Mouse (Mus musculus) left cerebral cortex, adult 11 months (tissue): ENCODE measurements around the gene Prpf8.
A peak's percentile ranks its signal among the peaks of the same experiment; 100 is the strongest.
"Not testable (repeated sequence)": the region's sequence is repeated elsewhere in the genome, so short reads cannot be mapped to it uniquely, and the experiment has no call there.

Experiments
- DNase-seq: peaks from one replicate; pipeline ENCODE4 v3.0.0; 2022; ENCODE audit warnings: low spot score

Prpf8 gene

DNA sequence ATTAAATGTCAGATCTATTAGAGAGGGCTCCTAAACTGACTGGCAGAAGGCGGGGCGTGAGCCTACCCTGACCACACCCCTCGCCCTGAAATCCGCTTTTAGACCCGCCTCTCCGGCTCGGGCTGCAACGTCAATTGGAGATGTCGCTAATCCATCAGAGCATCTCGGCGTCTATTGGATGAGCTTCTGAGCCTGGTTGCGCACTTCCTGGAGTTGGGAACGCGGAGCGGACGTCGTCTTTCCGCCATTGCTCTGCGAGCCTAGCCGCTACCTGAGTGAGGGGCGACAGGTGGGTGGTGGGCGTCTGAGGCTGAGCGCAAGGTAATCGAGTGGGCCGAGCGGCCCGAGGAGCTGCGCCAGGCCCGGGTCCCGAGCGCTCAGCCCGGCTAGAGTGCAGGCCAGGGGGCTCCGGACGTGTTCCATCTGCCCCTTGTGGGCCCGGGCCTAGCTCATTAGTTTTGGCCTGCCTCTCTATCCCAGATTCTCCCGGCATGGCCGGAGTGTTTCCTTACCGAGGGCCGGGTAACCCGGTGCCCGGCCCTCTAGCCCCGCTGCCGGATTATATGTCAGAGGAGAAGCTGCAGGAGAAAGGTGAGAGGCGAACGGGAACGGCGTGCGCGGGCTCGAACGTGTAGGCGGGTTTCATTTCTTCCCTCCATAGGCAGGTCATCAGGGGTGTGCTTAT, at the start of gene Prpf8:
Prpf8 (plus strand) TSS at position 216 of the 685 bp plus-strand sequence.
- DNase-seq: peak; percentile 97

DNA sequence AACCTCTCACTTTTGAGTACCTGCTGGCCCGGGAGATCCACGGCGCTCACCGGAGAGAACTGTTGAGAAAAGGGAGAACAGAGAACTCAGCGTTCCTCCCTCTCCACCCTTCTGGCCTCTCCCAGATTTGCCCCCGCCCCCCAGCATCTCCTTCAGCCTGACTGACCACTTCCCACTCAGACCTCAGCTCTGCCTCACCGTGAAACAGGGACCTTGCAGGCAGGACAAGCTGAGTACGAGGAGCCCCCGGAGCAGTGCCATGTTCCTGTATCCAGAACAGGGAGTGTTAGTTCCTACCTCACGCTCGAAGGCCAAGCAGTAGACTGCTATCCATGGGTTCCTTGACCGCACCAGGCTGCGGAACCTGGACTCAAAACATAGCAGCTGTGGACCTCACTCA, 48.4 kb upstream of the Prpf8 start:
- DNase-seq: no peak

DNA sequence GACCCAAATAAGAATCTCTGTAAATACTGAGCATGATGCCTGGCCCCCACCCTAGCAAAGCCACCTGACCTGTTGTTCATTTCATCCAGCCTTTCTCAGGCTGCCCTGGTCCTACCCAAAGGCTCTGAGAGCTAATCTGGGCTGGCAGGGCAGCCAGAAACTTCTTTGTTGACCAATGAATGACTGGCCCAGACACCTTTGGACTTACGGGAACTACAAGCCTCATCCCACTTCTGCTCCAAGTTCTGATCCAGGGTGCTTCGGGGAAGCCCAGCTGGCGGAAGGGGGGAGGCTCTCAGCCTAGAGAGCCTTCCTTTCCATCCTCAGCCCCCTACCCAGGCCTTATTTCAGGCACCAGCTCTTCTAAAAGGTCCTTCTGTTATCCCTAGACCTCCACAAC, 47.8 kb upstream of the Prpf8 start:
- DNase-seq: no peak

DNA sequence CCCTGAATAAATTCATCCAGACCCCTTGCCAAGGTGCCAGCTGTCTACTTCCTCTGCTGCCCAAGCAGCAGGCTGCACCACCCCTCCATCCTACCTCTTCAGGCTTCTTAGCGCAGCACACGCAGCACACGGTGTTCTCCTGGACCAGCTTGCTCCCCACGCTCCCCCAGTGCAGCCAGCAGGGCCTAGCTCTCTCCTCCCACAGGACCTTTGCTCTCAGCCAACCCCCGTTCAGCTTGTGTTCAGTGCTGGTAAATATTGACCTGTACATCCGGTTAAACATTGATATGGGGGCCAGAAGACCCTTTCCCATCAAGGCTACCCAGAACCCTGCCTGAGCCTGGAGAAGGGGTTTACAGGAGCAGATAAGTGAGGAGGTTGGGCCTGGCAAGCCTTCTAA, 47.3 kb upstream of the Prpf8 start, which contains the start of gene Serpinf2:
Serpinf2 (minus strand) TSS at position 229 of the 400 bp plus-strand sequence.
- DNase-seq: no peak

DNA sequence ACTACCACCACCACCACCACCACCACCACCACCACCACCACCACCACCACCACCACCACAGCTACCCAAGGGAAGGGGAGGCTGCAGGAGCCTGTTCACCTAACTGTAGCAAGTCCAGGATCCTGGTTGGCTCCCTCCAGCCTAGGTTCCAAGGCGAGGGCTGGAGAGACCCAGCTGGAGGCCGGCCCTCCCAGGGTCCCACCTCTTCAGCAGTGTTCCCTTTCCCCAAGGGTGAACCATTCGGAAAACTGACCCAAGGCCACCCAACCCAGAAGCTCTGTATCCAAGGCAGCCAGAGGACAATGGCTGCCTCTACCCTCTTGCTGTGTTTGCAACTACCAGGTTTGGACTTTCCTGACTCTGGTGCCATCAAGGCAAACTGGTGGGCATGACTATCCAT, 46.7 kb upstream of the Prpf8 start:
- DNase-seq: no peak

DNA sequence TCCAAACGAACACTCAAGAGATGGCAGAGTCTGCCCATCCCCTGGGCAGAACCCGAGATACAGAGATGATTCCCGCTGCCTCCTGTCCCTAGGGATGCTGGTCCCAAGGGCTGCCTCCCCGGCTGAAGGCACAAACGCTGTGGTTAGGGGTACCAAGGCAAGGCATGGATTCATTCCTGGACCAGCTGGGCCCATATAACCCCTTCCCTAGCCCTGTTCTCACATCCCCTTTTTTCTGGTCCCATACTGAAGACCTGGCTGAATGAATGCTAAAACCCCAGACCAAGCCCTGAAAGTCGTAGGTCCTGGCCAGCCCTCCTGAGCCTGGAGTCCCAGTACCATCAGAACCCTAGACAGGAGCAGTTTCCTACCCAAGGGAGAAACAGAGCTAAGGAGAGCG, 45.6 kb upstream of the Prpf8 start:
- DNase-seq: no peak

DNA sequence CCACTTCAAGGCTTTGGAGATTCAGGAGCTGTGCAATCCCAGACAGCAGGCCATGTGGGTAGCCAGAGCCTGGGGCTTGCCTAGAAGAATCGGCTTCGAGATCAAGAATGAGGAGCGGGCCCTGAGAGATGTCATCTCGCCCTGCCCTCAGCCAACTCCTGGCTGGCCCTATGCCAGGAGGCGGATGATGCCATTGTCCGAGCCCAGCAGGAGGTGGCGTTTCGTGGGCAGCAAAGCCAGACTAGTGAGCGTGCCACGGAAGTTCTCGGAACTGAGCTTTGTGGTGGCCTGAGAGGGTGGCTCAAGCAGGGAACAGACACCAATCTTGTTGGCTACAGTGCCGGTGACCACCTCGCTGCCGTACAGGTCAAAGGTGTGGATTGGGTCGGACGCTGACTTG, 45.0 kb upstream of the Prpf8 start:
- no peak for DNase-seq

DNA sequence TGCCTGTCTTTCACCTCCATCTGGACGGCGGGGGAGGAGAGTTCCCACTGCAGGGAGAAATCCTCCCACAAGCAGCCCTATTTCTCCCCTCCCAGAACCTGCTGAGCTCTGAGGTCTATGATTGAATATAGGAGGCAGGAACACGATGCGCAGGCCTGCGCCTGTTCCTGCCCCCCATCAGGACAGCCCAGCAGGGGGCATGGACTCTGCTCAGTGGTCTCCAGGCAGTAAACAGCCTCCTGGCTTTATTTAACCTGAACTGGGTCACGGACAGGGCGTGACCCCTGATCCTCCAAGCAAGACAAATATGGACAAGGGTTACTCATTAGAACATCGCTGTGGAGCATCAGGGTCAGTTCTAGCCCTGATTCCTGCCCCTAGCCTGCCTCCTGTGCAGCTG, 42.9 kb upstream of the Prpf8 start:
- DNase-seq: no peak

DNA sequence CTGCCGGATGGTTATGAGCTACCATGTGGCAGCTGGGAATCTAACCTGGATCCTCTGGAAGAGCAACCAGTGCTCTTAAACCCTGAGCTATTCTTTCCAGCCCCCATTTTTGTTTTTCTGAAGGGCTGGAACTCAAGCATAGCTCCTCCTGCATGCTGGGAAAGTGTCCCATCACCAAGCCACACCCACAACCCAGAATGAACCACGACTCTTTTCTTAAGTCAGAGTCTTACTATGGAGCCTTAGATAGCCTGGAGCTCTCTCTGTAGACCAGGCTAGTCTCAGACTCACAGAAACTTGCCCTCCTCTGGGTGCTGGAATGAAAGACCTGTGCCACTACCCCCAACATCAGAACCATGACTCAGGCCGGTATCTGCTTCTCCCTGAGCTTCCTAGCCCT, 38.0 kb upstream of the Prpf8 start:
- no peak for DNase-seq

DNA sequence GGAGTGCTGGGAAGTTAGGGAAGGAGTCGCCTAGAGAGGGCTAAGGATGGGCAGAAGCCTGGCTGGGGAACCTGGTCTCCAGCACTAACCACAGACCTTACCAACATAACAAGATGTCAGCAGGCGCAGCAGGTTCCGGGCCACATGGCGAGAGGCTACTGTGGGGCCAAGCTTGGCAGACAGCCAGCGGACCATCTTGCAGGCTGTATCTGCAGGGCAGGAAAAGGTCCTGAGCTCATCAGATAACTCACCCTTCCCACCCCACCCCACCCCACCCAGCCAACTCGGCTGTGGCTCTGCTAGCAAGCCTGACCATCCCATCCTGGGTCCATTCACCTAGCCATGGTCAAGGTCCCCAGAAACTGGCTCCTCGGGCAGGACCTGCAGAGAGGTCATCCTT, 36.9 kb upstream of the Prpf8 start:
- DNase-seq: no peak

DNA sequence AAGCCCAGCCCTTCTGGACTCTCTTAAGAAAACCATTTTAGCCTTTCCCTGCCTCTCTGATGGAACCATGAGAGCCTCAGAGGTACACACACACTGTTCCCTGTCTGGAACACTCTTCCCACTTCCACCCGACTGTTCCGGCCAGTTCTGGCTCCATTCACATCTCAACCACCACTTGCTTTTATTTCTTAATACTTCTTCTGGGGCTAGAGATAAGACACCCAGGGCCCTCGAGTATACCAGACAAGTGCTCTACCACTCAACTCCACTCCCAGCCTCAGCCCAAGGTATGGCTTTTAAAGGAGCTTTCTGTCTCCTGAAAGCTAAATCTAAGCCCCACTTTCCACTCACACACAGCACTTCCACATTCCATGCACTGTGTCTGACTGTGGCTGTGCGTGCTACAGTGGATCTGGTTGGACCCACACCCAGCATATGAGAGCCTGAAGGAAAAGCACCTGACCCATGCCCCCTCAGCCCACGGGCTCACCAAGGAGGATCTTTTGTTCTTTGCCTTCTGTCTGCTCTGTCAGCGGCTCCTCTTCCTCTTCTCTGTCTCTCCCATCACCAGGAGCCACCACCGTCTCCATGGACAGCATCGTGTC, 36.2 kb upstream of the Prpf8 start:
- no peak for DNase-seq

DNA sequence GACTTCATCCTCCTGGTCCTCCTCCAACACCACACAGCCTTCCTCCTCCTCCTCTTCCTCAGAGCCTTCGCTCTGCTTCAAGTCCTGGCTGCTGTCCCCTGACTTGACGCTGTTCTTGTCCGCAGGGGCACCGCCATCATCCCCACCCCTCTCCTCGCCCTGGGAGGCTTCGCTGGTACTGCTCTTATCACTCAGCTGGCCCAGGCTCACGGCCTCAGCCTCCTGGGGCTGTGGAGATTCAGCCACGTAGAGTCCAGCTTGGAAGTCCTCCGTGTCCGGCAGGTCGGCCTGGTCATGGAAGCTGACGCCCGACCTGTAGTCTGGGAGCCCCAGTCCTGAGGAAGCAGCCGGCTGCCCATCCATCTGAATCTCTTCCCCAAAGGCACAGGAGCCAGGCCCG, 35.7 kb upstream of the Prpf8 start:
- no peak for DNase-seq

DNA sequence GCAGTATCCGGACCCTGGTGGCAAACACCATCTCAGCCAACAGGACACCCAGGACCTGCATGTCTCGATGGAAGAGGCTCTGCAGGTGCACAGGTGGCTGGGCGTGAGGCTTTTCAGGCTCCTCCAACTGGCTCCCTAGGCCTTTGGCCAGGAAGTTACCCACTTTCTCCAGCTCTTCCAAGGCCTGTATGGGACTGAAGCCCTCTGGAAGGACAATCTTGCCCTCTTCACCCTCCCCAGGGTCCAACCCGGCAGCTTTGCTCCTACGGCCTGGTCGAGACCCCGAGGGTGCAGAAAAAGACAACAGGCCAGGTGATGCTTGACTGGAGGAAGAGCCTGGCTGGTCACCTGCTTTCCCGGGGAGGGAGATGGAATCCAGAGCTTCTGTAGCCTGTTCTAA, 34.5 kb upstream of the Prpf8 start:
- no peak for DNase-seq

DNA sequence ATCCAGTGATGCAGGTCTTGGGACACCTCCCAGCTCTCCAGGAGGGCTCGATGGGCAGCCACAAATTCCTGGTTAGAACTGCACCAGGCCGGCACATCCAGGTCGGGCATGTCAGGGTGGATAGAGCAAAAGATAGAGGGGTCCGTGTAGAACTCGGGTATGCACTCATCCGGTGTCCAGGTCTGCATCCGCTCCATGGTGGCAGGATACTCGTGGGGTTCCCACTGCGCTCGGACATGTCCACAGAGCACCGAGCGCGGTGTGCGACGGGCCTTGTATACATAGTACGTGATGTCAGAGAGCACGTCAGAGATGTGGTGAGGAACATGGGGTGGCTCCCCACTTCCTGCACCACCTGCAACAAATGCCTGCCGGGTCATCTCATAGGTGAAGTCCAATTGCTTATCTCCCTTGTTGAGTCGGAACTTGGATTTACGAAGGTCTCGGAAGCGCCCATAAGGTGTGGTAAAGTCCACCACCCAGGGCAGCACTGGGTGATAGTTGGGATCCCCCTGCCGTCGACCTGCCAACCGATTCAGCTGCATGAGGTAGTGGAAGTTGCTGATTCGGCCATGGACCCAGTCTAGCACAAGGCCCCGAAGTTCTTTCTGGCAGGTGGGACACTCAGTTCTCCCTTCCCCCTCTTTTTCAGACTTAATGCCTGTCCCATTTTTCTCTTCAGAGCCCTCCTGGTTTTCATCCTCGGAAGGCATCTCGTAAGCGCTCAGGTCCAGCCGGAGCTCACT, 33.6 kb upstream of the Prpf8 start:
- DNase-seq: no peak

DNA sequence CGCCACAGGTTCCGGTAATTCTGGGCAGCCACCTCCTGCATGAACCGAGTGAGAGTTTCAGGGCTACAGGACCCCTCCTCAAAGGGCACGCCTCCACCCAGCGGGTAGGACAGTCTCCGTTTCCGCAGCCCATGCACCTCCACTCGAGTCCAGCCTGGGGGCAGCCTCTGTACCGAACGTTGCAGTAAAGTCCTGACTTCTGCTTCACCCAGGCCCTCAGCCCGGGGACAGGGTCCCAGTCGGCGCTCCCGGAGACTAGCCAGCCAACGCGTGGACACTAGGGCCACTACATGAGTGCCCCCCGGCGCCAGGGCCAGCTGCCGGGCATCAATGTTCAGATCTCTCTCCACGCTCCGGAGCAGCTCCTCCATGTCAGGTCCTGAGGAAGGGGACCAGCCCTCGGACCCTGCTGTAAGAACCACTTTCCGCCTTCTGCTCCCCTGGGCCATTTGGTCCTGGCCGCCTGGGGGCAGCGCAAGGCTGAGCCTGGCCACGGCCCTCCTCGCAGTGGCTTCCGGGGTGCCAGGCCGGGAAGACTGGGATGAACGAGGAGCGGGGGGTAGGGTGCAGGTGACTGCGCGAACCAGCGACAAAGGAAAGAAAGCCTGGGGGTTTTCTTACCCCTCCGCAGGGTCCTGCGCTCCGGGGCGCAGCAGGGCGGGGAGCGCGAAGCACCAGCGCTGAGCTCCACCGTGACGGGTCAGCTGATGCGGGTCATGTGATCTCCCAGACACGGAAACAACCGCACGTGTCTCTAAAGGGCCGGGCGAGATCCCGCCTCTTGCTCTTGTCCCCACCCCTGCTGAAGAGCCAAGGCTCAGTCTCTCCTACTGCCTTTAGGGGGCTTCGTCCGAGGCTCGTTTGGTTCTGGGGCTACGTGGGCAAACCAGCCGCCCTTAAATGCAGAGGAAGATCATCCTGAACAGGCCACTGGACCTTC, 32.4 kb upstream of the Prpf8 start, which contains the start of gene Wdr81:
Wdr81 (minus strand) TSS at position 727 of the 940 bp plus-strand sequence.
- peak; percentile 79 for DNase-seq

DNA sequence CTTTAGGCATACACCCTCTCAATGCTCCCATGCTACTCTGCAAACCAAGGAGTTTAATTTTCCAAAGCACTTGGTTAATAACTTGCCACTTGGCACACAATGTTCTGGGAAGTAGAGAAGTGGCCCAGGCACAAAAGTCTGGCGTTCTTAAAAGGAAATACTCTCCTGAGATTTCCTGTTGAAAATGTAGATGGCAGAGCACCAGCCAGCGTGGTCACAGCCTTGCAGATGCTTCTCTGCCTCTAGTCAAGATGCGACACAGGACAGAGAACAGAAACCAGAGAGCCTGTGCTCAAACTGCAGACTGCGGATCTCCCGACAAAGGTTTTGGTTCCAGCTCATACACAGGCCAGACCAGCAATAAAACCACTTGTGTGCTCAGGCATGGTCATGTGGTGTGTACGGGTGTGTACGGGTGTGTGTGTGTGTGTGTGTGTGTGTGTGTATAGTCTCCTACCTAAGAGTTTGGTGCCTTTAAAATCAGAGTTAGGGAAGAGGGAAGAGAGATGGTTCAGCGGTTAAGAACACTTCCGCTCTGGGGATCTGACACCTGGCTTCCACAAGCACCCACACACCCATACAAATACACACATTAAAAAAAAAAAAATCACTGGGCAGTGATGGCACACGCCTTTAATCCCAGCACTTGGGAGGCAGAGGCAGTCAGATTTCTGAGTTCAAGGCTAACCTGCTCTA, 31.4 kb upstream of the Prpf8 start:
- DNase-seq: no peak

DNA sequence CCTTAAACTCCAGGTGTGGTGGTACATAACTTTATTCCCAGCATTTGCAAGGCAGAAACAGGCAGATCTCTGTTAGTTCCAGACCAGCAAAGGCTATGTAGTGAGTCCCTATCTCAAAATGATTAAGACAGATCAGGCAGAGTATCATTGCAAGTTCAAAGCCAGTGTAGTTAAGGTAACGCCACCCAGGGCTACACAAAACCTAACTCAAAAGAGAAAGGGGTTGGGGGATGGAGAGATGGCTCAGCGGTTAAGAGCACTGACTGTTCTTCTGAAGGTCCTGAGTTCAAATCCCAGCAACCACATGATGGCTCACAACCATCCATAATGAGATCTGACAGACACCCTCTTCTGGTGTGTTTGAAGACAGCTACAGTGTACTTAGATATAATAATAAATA, 30.6 kb upstream of the Prpf8 start:
- not testable (repeated sequence) for DNase-seq

DNA sequence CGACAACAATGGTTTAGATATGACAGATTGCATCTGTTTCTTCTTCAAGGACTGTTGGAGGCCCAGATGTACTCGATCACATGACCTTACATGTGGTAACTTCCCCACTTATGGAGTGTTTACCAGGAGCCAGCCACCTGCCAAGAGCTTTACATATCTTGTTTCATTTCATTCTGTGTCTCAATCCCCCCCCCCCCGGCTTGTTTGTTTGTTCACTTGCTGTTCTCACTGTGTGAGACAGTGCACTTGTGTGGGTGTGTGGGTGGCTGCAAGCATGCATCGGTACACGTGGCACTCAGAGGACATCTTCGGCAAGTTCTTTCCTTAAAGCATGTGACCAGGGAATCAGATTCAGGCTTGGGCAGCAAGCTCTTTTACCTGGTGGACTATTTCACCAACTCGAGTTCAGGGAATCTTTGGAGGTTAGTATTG, 30.2 kb upstream of the Prpf8 start:
- DNase-seq: no peak

DNA sequence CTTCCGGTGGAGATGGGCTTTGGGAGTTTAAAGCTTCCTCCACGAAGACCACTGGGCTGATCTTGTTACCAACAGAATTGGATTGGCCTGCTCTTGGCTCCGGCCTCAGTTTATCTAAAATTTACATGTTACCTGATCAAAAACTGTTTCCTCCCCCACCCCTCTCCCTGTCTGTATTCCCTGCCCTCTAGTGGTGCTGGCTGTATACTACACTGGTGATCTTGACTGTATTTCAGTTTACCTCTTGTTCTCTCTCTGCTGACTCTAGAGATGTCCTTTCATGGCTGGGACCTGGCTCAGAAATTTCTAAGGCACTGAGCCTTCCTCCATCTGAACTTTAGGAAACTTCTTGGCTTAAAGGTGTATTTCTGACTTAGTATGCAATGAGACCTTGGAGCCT, 28.4 kb upstream of the Prpf8 start:
- no peak for DNase-seq

DNA sequence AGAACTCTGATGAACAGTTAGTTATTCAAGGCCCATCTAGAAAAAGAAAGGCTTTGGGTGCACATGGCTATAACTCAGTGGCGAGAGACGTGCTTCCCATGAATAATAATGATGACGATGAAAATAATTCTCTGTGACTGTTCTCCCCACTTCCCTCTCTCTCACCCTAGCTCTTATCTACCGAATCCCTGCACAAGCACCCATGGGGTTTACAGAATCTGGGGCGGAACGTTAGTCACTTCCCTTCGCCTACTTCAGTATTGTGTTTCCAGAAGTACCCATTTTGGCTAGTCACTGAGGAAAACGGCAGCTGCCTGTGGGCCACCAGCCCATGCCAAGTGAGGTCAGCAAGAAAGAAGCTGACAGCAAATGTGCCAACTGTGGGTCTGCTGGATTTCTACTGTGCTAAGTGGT, 28.0 kb upstream of the Prpf8 start:
- DNase-seq: no peak

DNA sequence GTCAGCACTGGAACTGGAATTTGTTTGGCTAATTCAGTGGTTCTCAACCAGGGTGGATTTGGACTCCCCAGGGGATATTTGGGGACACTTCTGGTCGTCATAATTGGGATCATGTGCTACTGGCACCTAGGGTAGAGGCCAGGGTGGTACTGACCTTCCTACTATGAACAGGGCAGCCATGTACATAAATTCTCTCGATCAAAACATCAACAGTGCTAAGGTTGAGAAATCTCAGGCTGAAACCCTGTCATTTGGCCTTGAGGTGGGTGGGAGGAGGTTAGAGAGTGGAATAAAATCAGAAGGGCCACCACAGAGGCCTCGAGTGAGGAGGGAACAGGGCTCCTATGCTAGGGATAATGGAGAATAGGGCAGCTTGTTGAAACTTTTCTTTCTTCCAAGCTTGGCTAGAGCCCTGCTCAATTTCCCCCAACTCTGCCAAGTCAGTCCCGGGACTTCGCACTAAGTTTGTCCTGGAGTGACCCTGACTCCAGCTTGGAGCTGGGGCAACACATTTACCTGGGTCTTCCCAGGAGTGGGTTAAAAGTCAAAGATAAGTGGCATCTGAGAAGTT, 27.4 kb upstream of the Prpf8 start:
- DNase-seq: no peak
